Mouse (Mus musculus) cerebellum, adult 11 months (tissue): ENCODE results near the gene Tkt.

ENCODE experiments used
- DNase-seq: peaks from one replicate; pipeline ENCODE4 v3.0.0; 2022

Gene Tkt

GRCm38 (mm10) chr14:30586780-30587461, 38.8 kb downstream of the Tkt start:
- no peak for DNase-seq

- DNase-seq: no peak
Measured at GRCm38 (mm10) chr14:30590041-30590645, 42.0 kb downstream of the Tkt start.

- no peak for DNase-seq
Measured at GRCm38 (mm10) chr14:30590918-30591317, 42.8 kb downstream of the Tkt start.

GRCm38 (mm10) chr14:30591417-30591816, 43.3 kb downstream of the Tkt start:
- peak; percentile 48 for DNase-seq

- peak; percentile 39 for DNase-seq
Measured at GRCm38 (mm10) chr14:30593279-30594091, 45.3 kb downstream of the Tkt start.

- no peak for DNase-seq
Measured at GRCm38 (mm10) chr14:30594092-30594695, 46.0 kb downstream of the Tkt start.

GRCm38 (mm10) chr14:30595576-30596313, 47.6 kb downstream of the Tkt start:
- DNase-seq: no peak

GRCm38 (mm10) chr14:30596407-30596806, 48.2 kb downstream of the Tkt start:
- DNase-seq: no peak

GRCm38 (mm10) chr14:30597142-30597541, 49.0 kb downstream of the Tkt start:
- no peak for DNase-seq

GRCm38 (mm10) chr14:30606817-30607216, 58.7 kb downstream of the Tkt start:
- no peak for DNase-seq

GRCm38 (mm10) chr14:30607696-30608095, 59.5 kb downstream of the Tkt start:
- DNase-seq: no peak

- DNase-seq: no peak
Measured at GRCm38 (mm10) chr14:30608176-30608575, 60.0 kb downstream of the Tkt start.

GRCm38 (mm10) chr14:30609499-30609898, 61.3 kb downstream of the Tkt start:
- no peak for DNase-seq

GRCm38 (mm10) chr14:30610304-30610703, 62.1 kb downstream of the Tkt start:
- DNase-seq: no peak

GRCm38 (mm10) chr14:30610940-30611339, 62.8 kb downstream of the Tkt start:
- no peak for DNase-seq

- DNase-seq: peak; percentile 39
Measured at GRCm38 (mm10) chr14:30612523-30612922, 64.4 kb downstream of the Tkt start.

GRCm38 (mm10) chr14:30612962-30613715, 65.0 kb downstream of the Tkt start:
- DNase-seq: no peak

GRCm38 (mm10) chr14:30616751-30617150, 68.6 kb downstream of the Tkt start:
- no peak for DNase-seq

GRCm38 (mm10) chr14:30618746-30619275, 70.7 kb downstream of the Tkt start:
- no peak for DNase-seq

- DNase-seq: peak; percentile 11
Measured at GRCm38 (mm10) chr14:30619982-30620578, 71.9 kb downstream of the Tkt start.

GRCm38 (mm10) chr14:30622130-30622529, 74.0 kb downstream of the Tkt start:
- DNase-seq: no peak
